Mouse (Mus musculus) brown adipose tissue, adult 24 weeks (tissue): ENCODE results near the gene Lca5. TPM values are rescaled to one million over a fixed set of nuclear protein-coding genes. Genes with fewer than 3 reads are reported as not detected.

Source experiments
- H3K27ac ChIP-seq: fragments of 200-500 bp; replicated peaks from 2 replicates; pipeline ENCODE4 v1.5.1; 2012; ENCODE audit warnings: low read depth, mild to moderate bottlenecking, low read length
- H3K4me1 ChIP-seq: fragments of 200-500 bp; 2 replicates; pipeline ENCODE4 v1.6.1; 2012; ENCODE audit warnings: low read length, mixed read lengths; ENCODE audit not compliant: control insufficient read depth, insufficient read depth, insufficient read length
- H3K4me3 ChIP-seq: fragments of 200-500 bp; 2 replicates; pipeline ENCODE4 v1.5.1; 2012; ENCODE audit warnings: low read depth, mild to moderate bottlenecking, low read length, moderate library complexity; ENCODE audit not compliant: insufficient read depth
- polyA plus RNA-seq: library from polyadenylated mRNA; stranded (reverse); fragments of >200 nt; gene quantifications from 2 replicates; pipeline ENCODE4 v1.2.4, GENCODE M21; 2012; ENCODE audit not compliant: missing spikeins, insufficient read depth, insufficient read length

Gene Lca5
- polyA plus RNA-seq, 1 experiment = 1.5 TPM

DNA sequence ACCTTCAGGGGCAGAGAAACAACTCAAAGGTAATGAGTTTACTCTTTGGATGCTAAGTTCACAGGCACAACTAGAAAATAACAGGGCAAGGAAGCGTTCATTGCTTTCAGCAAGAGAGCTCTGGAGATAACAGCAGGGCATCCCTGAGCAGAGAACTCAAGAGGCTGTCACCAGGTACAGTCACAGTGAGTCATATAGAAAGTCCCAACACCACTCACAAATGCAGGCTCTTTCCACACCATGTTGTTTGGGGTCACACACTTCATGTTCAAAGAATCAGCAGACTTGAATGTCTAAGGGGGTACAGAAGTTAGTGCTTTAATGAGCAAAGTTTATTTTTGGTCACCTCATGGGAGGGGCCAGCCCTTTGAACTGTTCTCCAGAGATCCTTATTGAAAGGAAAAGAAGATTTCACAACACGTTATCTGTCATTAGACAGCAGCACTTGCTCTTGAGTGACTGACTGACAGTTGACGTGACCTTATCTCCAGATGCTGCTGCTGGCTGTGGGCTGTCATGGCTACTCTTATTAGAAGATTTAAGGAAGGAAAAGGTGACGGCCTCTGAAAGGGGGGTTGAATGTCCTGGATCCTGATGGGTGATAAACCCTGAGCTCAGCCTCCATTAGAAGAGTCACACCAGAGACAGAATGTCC, 65.3 kb downstream of the Lca5 start:
- Histone ChIP-seq H3K27ac (no peak overlapping the region), H3K4me3 (no peak overlapping the region), H3K4me1 (no peaks in the 10 kb centered on the region)

DNA sequence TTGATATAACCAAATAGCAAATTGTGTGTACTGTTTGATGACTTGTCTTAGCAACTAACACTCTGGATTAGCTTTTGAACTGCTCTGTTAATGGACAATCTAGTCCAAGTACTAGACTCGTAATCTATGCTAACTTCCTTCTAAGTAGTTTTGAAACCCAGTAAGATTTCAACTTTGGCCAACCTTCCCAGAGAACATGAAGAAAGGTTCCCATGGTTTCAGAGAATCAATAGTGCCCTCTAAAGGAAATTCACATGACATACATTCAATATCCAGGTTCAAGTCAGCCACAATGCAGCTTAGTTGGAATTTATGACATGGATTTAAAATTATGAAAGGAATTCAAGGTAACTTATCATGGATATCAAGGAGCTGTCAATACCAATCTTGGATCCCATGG, 70.0 kb downstream of the Lca5 start:
- Histone ChIP-seq H3K4me3 (no peak overlapping the region), H3K27ac (no peak overlapping the region), H3K4me1 (no peaks in the 10 kb centered on the region)

- no peak overlapping the region for H3K27ac ChIP-seq
- H3K4me3 ChIP-seq = no peak overlapping the region
- H3K4me1 ChIP-seq = no peaks in the 10 kb centered on the region
Observed at GRCm38 (mm10) chr9:83368234-83368633, 72.7 kb downstream of the Lca5 start.

GRCm38 (mm10) chr9:83355802-83356201, 85.1 kb downstream of the Lca5 start:
- Histone ChIP-seq H3K4me3 (no peak overlapping the region), H3K4me1 (no peaks in the 10 kb centered on the region), H3K27ac (no peak overlapping the region)

DNA sequence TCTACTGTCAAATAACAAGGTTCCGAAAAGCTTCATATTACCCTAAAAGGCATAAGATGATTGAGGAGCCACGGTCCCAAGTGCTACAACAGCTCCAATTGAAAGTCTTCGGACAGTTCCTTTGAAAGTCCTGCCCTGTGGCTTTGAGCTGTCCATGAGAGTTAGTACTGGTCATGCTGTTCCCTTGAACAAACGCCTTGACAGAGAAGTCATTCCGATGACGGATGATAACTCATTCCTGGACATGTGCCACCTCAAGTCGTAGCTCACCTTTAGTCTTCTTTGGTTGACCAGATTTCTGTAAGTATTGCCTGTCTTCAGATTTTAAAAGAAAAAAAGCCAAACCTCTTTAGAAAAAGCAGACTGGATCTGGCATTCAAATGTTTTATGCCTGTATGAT, 87.6 kb downstream of the Lca5 start:
- Histone ChIP-seq H3K4me3 (no peak overlapping the region), H3K27ac (no peak overlapping the region), H3K4me1 (no peaks in the 10 kb centered on the region)

GRCm38 (mm10) chr9:83351171-83351570, 89.8 kb downstream of the Lca5 start:
- Histone ChIP-seq H3K4me1 (no peaks in the 10 kb centered on the region), H3K27ac (no peak overlapping the region)

DNA sequence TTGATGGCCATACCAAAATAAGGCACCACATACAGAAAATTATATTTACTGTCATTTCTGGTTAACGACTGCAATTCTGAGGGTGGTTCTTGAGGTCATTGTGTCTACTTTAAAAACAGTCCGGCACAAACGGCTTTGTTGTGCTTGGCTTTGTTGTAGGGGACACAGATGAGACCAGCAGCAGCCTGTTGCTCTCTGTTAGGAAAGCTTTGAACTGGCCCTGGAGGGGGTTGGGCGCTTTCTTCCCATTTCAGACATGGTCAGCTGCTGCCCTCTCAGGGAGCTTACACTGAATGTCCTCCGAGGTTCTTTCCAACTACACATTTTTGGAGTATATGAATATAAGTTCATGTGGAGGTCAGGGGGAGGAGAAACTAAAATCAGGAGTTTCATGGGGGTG, 90.3 kb downstream of the Lca5 start:
- Histone ChIP-seq H3K4me3 (no peak overlapping the region), H3K27ac (no peak overlapping the region), H3K4me1 (no peaks in the 10 kb centered on the region)

More at GRCm38 (mm10) chr9:83351171-83351570, 89.8 kb downstream of the Lca5 start:
- no peak overlapping the region for H3K4me3 ChIP-seq

GRCm38 (mm10) chr9:83349905-83350304, 91.0 kb downstream of the Lca5 start:
- Histone ChIP-seq H3K4me3 (no peak overlapping the region), H3K27ac (no peak overlapping the region), H3K4me1 (no peaks in the 10 kb centered on the region)

DNA sequence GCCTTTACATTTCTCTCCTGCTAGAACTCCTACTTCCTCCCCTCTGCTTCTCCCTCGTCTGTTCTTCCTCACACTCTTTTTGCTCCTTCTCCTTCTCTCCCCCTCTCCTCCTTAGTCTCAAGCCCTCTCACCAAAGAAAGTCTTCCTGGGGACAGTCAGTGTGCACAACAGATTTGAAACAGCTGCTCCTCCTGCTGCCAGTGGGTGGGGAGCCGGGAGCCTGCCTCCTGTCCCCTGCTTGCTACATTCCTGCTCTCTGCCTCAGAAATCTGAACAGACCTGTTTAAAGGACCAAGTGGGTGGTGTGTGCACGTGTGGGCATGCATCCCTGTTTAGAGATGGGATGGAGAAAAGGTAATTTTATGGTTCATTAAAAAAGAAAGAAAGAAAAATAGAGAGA, 91.4 kb downstream of the Lca5 start:
- no peak overlapping the region for H3K27ac ChIP-seq
- H3K4me1 ChIP-seq = no peaks in the 10 kb centered on the region
- H3K4me3 ChIP-seq = no peak overlapping the region

DNA sequence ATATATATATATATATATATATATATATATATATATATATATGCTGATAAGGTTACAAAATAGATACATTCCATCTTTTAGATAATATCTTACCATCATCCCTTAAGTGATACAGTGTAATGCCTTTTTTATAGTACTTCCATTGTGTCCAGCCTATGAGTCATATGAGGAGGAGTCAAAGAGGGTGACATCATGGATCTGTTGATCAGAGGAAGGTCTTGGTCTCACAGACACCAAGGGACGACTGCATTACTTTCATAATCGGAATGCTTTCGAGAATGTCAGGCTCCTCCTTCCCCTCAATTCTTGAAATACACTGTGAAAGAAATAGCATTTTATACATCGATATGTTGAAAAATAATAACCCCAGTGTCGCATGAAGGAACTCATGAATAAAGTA, 93.4 kb downstream of the Lca5 start:
- Histone ChIP-seq H3K4me3 (no peak overlapping the region), H3K27ac (no peak overlapping the region)

GRCm38 (mm10) chr9:83342491-83343370, 98.2 kb downstream of the Lca5 start:
- Histone ChIP-seq H3K4me1 (no peaks in the 10 kb centered on the region), H3K4me3 (no peak overlapping the region), H3K27ac (no peak overlapping the region)

More for the DNA sequence above, 93.4 kb downstream of the Lca5 start:
- no peaks in the 10 kb centered on the region for H3K4me1 ChIP-seq

Other genes with a start within 250 kb of the Lca5 start
- gene Sh3bgrl2, start 107.2 kb upstream of the Lca5 start, polyA plus RNA-seq = 7.2 and 8.0 TPM in 2 replicates